Mouse (Mus musculus): ENCODE results near the gene Prkcd. TPM values are rescaled to one million over a fixed set of nuclear protein-coding genes. Genes with fewer than 3 reads are reported as not detected.
A peak's percentile ranks its signal among the peaks of the same experiment; 100 is the strongest.

Gene Prkcd
- polyA plus RNA-seq, 1 experiment from 2014 or later = 54.0 TPM

- TF ChIP-seq CTCF (IDR thresholded peaks at IDR 0.05; ENCODE audit: low read depth) = no peak
- no peaks in the 10 kb centered on the region for H3K36me3 ChIP-seq (ENCODE audit: insufficient read depth)
- no peak overlapping the region for H3K4me2 ChIP-seq
- no peak overlapping the region for H3K9ac ChIP-seq
- H3K9me3 ChIP-seq (ENCODE audit: low read depth, low read length) = no peaks in the 10 kb centered on the region
- DNase-seq (no peak), ATAC-seq (ENCODE audit: insufficient read depth) (no peak)
- no peak overlapping the region for H3K27ac ChIP-seq (ENCODE audit: low read depth)
- no peaks in the 10 kb centered on the region for H3K4me1 ChIP-seq (ENCODE audit: insufficient read depth)
- H3K27me3 ChIP-seq (ENCODE audit: insufficient read depth, low read length) = no peaks in the 10 kb centered on the region
- 51% methylated on average over 8 of the region's 8 CpGs for WGBS
- H3K4me3 ChIP-seq (ENCODE audit: low read depth, low read length) = no peak overlapping the region
These were observed 19.1 kb upstream of the Prkcd start for GRCm38 (mm10) chr14:30645066-30645465.

- no peak for TF ChIP-seq CTCF (IDR thresholded peaks at IDR 0.05; ENCODE audit: low read depth)
- H3K4me1 ChIP-seq (ENCODE audit: insufficient read depth) = no peaks in the 10 kb centered on the region
- WGBS = 87% methylated on average over 2 of the region's 2 CpGs
These were observed 18.0 kb upstream of the Prkcd start for GRCm38 (mm10) chr14:30644026-30644425.

GRCm38 (mm10) chr14:30641748-30642147 is 15.7 kb upstream of the Prkcd start:
- Histone ChIP-seq H3K9me3 (ENCODE audit: low read depth, low read length) (no peaks in the 10 kb centered on the region), H3K4me1 (ENCODE audit: insufficient read depth) (no peaks in the 10 kb centered on the region), H3K27ac (ENCODE audit: low read depth) (peak overlapping the region; percentile 32), H3K36me3 (ENCODE audit: insufficient read depth) (no peaks in the 10 kb centered on the region), H3K4me2 (no peak overlapping the region), H3K27me3 (ENCODE audit: insufficient read depth, low read length) (no peaks in the 10 kb centered on the region), H3K9ac (no peak overlapping the region), H3K4me3 (ENCODE audit: low read depth, low read length) (no peak overlapping the region)
- ATAC-seq (ENCODE audit: insufficient read depth) = no peak
- TF ChIP-seq CTCF (IDR thresholded peaks at IDR 0.05; ENCODE audit: low read depth) = no peak
- DNase-seq = no peak
- whole genome bisulfite sequencing = 70% methylated on average over 2 of the region's 2 CpGs

More at GRCm38 (mm10) chr14:30644026-30644425, 18.0 kb upstream of the Prkcd start:
- ATAC-seq (ENCODE audit: insufficient read depth) (no peak), DNase-seq (no peak)
- Histone ChIP-seq H3K9me3 (ENCODE audit: low read depth, low read length) (no peaks in the 10 kb centered on the region), H3K27ac (ENCODE audit: low read depth) (no peak overlapping the region), H3K4me3 (ENCODE audit: low read depth, low read length) (no peak overlapping the region), H3K27me3 (ENCODE audit: insufficient read depth, low read length) (no peaks in the 10 kb centered on the region), H3K9ac (no peak overlapping the region), H3K4me2 (no peak overlapping the region), H3K36me3 (ENCODE audit: insufficient read depth) (no peaks in the 10 kb centered on the region)

GRCm38 (mm10) chr14:30638686-30639085 is 12.7 kb upstream of the Prkcd start:
- no peak overlapping the region for H3K4me3 ChIP-seq (ENCODE audit: low read depth, low read length)
- 72% methylated on average over 4 of the region's 4 CpGs for WGBS
- no peak overlapping the region for H3K9ac ChIP-seq
- no peak for TF ChIP-seq CTCF (IDR thresholded peaks at IDR 0.05; ENCODE audit: low read depth)
- no peaks in the 10 kb centered on the region for H3K4me1 ChIP-seq (ENCODE audit: insufficient read depth)
- no peak overlapping the region for H3K4me2 ChIP-seq
- H3K9me3 ChIP-seq (ENCODE audit: low read depth, low read length) = no peaks in the 10 kb centered on the region
- no peaks in the 10 kb centered on the region for H3K27me3 ChIP-seq (ENCODE audit: insufficient read depth, low read length)
- DNase-seq = no peak
- no peak overlapping the region for H3K27ac ChIP-seq (ENCODE audit: low read depth)
- H3K36me3 ChIP-seq (ENCODE audit: insufficient read depth) = no peaks in the 10 kb centered on the region
- ATAC-seq (ENCODE audit: insufficient read depth) = no peak

GRCm38 (mm10) chr14:30638009-30638408 is 12.0 kb upstream of the Prkcd start:
- no peak overlapping the region for H3K9ac ChIP-seq
- no peaks in the 10 kb centered on the region for H3K36me3 ChIP-seq (ENCODE audit: insufficient read depth)
- no peaks in the 10 kb centered on the region for H3K27me3 ChIP-seq (ENCODE audit: insufficient read depth, low read length)
- H3K4me3 ChIP-seq (ENCODE audit: low read depth, low read length) = no peak overlapping the region
- WGBS = 76% methylated on average over 4 of the region's 4 CpGs
- TF ChIP-seq CTCF (IDR thresholded peaks at IDR 0.05; ENCODE audit: low read depth) = no peak
- H3K9me3 ChIP-seq (ENCODE audit: low read depth, low read length) = no peaks in the 10 kb centered on the region
- H3K4me2 ChIP-seq = no peak overlapping the region
- ATAC-seq (ENCODE audit: insufficient read depth) = no peak
- DNase-seq = no peak
- no peaks in the 10 kb centered on the region; the same call in 1 of the 2 replicates for H3K4me1 ChIP-seq (ENCODE audit: insufficient read depth)
- no peak overlapping the region for H3K27ac ChIP-seq (ENCODE audit: low read depth)

- H3K4me3 ChIP-seq (ENCODE audit: low read depth, low read length) = no peak overlapping the region
- no peak for ATAC-seq (ENCODE audit: insufficient read depth)
- 63% methylated on average over 2 of the region's 2 CpGs for WGBS
- H3K9ac ChIP-seq = no peak overlapping the region
- no peaks in the 10 kb centered on the region for H3K27me3 ChIP-seq (ENCODE audit: insufficient read depth, low read length)
- DNase-seq = no peak
- no peak overlapping the region for H3K4me2 ChIP-seq
- no peaks in the 10 kb centered on the region for H3K36me3 ChIP-seq (ENCODE audit: insufficient read depth)
- H3K4me1 ChIP-seq (ENCODE audit: insufficient read depth) = no peaks in the 10 kb centered on the region; the same call in 1 of the 2 replicates
- no peaks in the 10 kb centered on the region for H3K9me3 ChIP-seq (ENCODE audit: low read depth, low read length)
- TF ChIP-seq CTCF (IDR thresholded peaks at IDR 0.05; ENCODE audit: low read depth) = no peak
- no peak overlapping the region for H3K27ac ChIP-seq (ENCODE audit: low read depth)
These were observed 11.1 kb upstream of the Prkcd start for GRCm38 (mm10) chr14:30637087-30637486.

- no peak for TF ChIP-seq CTCF (IDR thresholded peaks at IDR 0.05; ENCODE audit: low read depth)
- DNase-seq (no peak), ATAC-seq (ENCODE audit: insufficient read depth) (no peak)
- 76% methylated on average over 9 of the region's 9 CpGs for WGBS
- H3K36me3 ChIP-seq (ENCODE audit: insufficient read depth) = no peaks in the 10 kb centered on the region
- no peak overlapping the region for H3K9ac ChIP-seq
- H3K4me3 ChIP-seq (ENCODE audit: low read depth, low read length) = no peak overlapping the region
- H3K27me3 ChIP-seq (ENCODE audit: insufficient read depth, low read length) = no peaks in the 10 kb centered on the region
- H3K27ac ChIP-seq (ENCODE audit: low read depth) = no peak overlapping the region
- peaks cover 4% of the 10 kb centered on the region; the same call in 1 of the 2 replicates for H3K4me1 ChIP-seq (ENCODE audit: insufficient read depth)
- no peak overlapping the region for H3K4me2 ChIP-seq
- H3K9me3 ChIP-seq (ENCODE audit: low read depth, low read length) = no peaks in the 10 kb centered on the region
These were observed 10.5 kb upstream of the Prkcd start for GRCm38 (mm10) chr14:30636499-30636898.
